Mouse (Mus musculus): ENCODE results near the gene Btbd2. TPM values are rescaled to one million over a fixed set of nuclear protein-coding genes. Genes with fewer than 3 reads are reported as not detected.

Gene Btbd2
- polyA plus RNA-seq, 2 experiments, result 8.2 to 8.6 TPM

GRCm38 (mm10) chr10:80670531-80670930 lies 13.7 kb upstream of the Btbd2 start:
- no peaks in the 10 kb centered on the region for H3K27me3 ChIP-seq (ENCODE audit: control insufficient read depth, insufficient read depth, low read length)
- no peak overlapping the region for H3K4me2 ChIP-seq (ENCODE audit: low read depth)
- no peak overlapping the region for H3K27ac ChIP-seq
- H3K4me1 ChIP-seq (replicated peaks; ENCODE audit: control insufficient read depth in 2 of 2, insufficient read depth in 2 of 2, low read length in 1 of 2), result peaks cover 21 to 22% of the 10 kb centered on the region in 2 experiments
- peaks cover 62% of the 10 kb centered on the region for H3K36me3 ChIP-seq (replicated peaks; ENCODE audit: control insufficient read depth, insufficient read depth, low read depth)
- H3K9me3 ChIP-seq (ENCODE audit: control insufficient read depth, low read length), result no peaks in the 10 kb centered on the region
- no peak for TF ChIP-seq CTCF (IDR thresholded peaks at IDR 0.05; ENCODE audit: low read depth)
- TF ChIP-seq EP300 (IDR thresholded peaks at IDR 0.05; ENCODE audit: low read depth), result no peak
- no peak overlapping the region for H3K4me3 ChIP-seq (ENCODE audit: insufficient read depth in 1 of 2, low read depth in 2 of 2, low read length in 2 of 2)
- ATAC-seq (ENCODE audit: insufficient read depth), result no peak
- DNase-seq (ENCODE audit: low read depth in 3 of 3, low spot score in 3 of 3), result no peak
- no peak overlapping the region for H3K9ac ChIP-seq (replicated peaks)
- WGBS (ENCODE audit: insufficient replicate concordance), result 89% methylated on average over 2 of the region's 2 CpGs

- H3K4me1 ChIP-seq (replicated peaks; ENCODE audit: control insufficient read depth in 2 of 2, insufficient read depth in 2 of 2, low read length in 1 of 2), result peaks cover 26 to 27% of the 10 kb centered on the region in 2 experiments
- no peak overlapping the region for H3K4me3 ChIP-seq (ENCODE audit: insufficient read depth in 1 of 2, low read depth in 2 of 2, low read length in 2 of 2)
- ATAC-seq (ENCODE audit: insufficient read depth) (no peak), DNase-seq (ENCODE audit: low read depth in 3 of 3, low spot score in 3 of 3) (no peak)
- H3K36me3 ChIP-seq (replicated peaks; ENCODE audit: control insufficient read depth, insufficient read depth, low read depth), result peaks cover 62% of the 10 kb centered on the region
- H3K4me2 ChIP-seq (ENCODE audit: low read depth), result no peak overlapping the region
- TF ChIP-seq CTCF (IDR thresholded peaks at IDR 0.05; ENCODE audit: low read depth) (no peak), EP300 (IDR thresholded peaks at IDR 0.05; ENCODE audit: low read depth) (no peak)
- WGBS (ENCODE audit: insufficient replicate concordance), result 90% methylated on average over 7 of the region's 7 CpGs
- H3K9ac ChIP-seq (replicated peaks), result no peak overlapping the region
- H3K27me3 ChIP-seq (ENCODE audit: control insufficient read depth, insufficient read depth, low read length), result no peaks in the 10 kb centered on the region
- H3K27ac ChIP-seq, result no peak overlapping the region
- no peaks in the 10 kb centered on the region for H3K9me3 ChIP-seq (ENCODE audit: control insufficient read depth, low read length)
Observed at GRCm38 (mm10) chr10:80669737-80670485, 13.0 kb upstream of the Btbd2 start.

- WGBS (ENCODE audit: insufficient replicate concordance), result 84% methylated on average over 12 of the region's 12 CpGs
Observed at GRCm38 (mm10) chr10:80669018-80669417, 12.1 kb upstream of the Btbd2 start.

GRCm38 (mm10) chr10:80668614-80669013 lies 11.7 kb upstream of the Btbd2 start:
- Histone ChIP-seq H3K4me3 (ENCODE audit: insufficient read depth in 1 of 2, low read depth in 2 of 2, low read length in 2 of 2) (no peak overlapping the region), H3K4me2 (ENCODE audit: low read depth) (no peak overlapping the region), H3K9ac (replicated peaks) (no peak overlapping the region), H3K9me3 (ENCODE audit: control insufficient read depth, low read length) (no peaks in the 10 kb centered on the region), H3K4me1 (replicated peaks; ENCODE audit: control insufficient read depth in 2 of 2, insufficient read depth in 2 of 2, low read length in 1 of 2) (peaks cover 28 to 32% of the 10 kb centered on the region in 2 experiments), H3K27me3 (ENCODE audit: control insufficient read depth, insufficient read depth, low read length) (no peaks in the 10 kb centered on the region), H3K36me3 (replicated peaks; ENCODE audit: control insufficient read depth, insufficient read depth, low read depth) (peaks cover 62% of the 10 kb centered on the region), H3K27ac (no peak overlapping the region)
- TF ChIP-seq CTCF (IDR thresholded peaks at IDR 0.05; ENCODE audit: low read depth) (no peak), EP300 (IDR thresholded peaks at IDR 0.05; ENCODE audit: low read depth) (no peak)
- DNase-seq (ENCODE audit: low read depth in 3 of 3, low spot score in 3 of 3) (no peak), ATAC-seq (ENCODE audit: insufficient read depth) (no peak)
- 73% methylated on average over 11 of the region's 11 CpGs for WGBS (ENCODE audit: insufficient replicate concordance)

More at GRCm38 (mm10) chr10:80669018-80669417, 12.1 kb upstream of the Btbd2 start:
- TF ChIP-seq EP300 (IDR thresholded peaks at IDR 0.05; ENCODE audit: low read depth) (no peak), CTCF (IDR thresholded peaks at IDR 0.05; ENCODE audit: low read depth) (no peak)
- no peak overlapping the region for H3K4me2 ChIP-seq (ENCODE audit: low read depth)
- peaks cover 62% of the 10 kb centered on the region for H3K36me3 ChIP-seq (replicated peaks; ENCODE audit: control insufficient read depth, insufficient read depth, low read depth)
- ATAC-seq (ENCODE audit: insufficient read depth) (no peak), DNase-seq (ENCODE audit: low read depth in 3 of 3, low spot score in 3 of 3) (no peak)
- no peak overlapping the region for H3K9ac ChIP-seq (replicated peaks)
- H3K9me3 ChIP-seq (ENCODE audit: control insufficient read depth, low read length), result no peaks in the 10 kb centered on the region
- no peak overlapping the region for H3K27ac ChIP-seq
- no peak overlapping the region for H3K4me3 ChIP-seq (ENCODE audit: insufficient read depth in 1 of 2, low read depth in 2 of 2, low read length in 2 of 2)
- H3K4me1 ChIP-seq (replicated peaks; ENCODE audit: control insufficient read depth in 2 of 2, insufficient read depth in 2 of 2, low read length in 1 of 2), result peaks cover 28% of the 10 kb centered on the region in 2 experiments
- H3K27me3 ChIP-seq (ENCODE audit: control insufficient read depth, insufficient read depth, low read length), result no peaks in the 10 kb centered on the region

GRCm38 (mm10) chr10:80666837-80667412 lies 10.1 kb upstream of the Btbd2 start:
- ATAC-seq (ENCODE audit: insufficient read depth) (no peak), DNase-seq (ENCODE audit: low read depth in 3 of 3, low spot score in 3 of 3) (no peak)
- H3K4me3 ChIP-seq (ENCODE audit: insufficient read depth in 1 of 2, low read depth in 2 of 2, low read length in 2 of 2), result no peak overlapping the region
- TF ChIP-seq CTCF (IDR thresholded peaks at IDR 0.05; ENCODE audit: low read depth) (no peak), EP300 (IDR thresholded peaks at IDR 0.05; ENCODE audit: low read depth) (no peak)
- no peak overlapping the region for H3K4me2 ChIP-seq (ENCODE audit: low read depth)
- WGBS (ENCODE audit: insufficient replicate concordance), result 88% methylated on average over 19 of the region's 19 CpGs
- no peaks in the 10 kb centered on the region for H3K27me3 ChIP-seq (ENCODE audit: control insufficient read depth, insufficient read depth, low read length)
- H3K36me3 ChIP-seq (replicated peaks; ENCODE audit: control insufficient read depth, insufficient read depth, low read depth), result peaks cover 58% of the 10 kb centered on the region
- H3K9me3 ChIP-seq (ENCODE audit: control insufficient read depth, low read length), result no peaks in the 10 kb centered on the region
- H3K27ac ChIP-seq, result no peak overlapping the region
- peaks cover 25 to 28% of the 10 kb centered on the region in 2 experiments for H3K4me1 ChIP-seq (replicated peaks; ENCODE audit: control insufficient read depth in 2 of 2, insufficient read depth in 2 of 2, low read length in 1 of 2)
- no peak overlapping the region for H3K9ac ChIP-seq (replicated peaks)

All from liver, embryonic 14.5 days (tissue).